Mouse (Mus musculus) telencephalon, adult 2 months (tissue): ENCODE measurements around the gene Slc18a3.

Experiments used
- DNase-seq: peaks from one replicate; pipeline ENCODE4 v3.0.0-alpha.2; 2011; ENCODE audit warnings: low read depth, low spot score

The Slc18a3 gene

GRCm38 (mm10) chr14:32463211-32464040 lies 1.2 kb downstream of the Slc18a3 start:
- DNase-seq = no peak

- DNase-seq = no peak
These were observed 12.1 kb downstream of the Slc18a3 start for GRCm38 (mm10) chr14:32452552-32452951.

GRCm38 (mm10) chr14:32446989-32447388 lies 17.7 kb downstream of the Slc18a3 start:
- no peak for DNase-seq

GRCm38 (mm10) chr14:32443446-32443845 lies 21.2 kb downstream of the Slc18a3 start:
- no peak for DNase-seq

GRCm38 (mm10) chr14:32439744-32440143 lies 24.9 kb downstream of the Slc18a3 start:
- no peak for DNase-seq

GRCm38 (mm10) chr14:32439316-32439715 lies 25.3 kb downstream of the Slc18a3 start:
- DNase-seq = no peak

- no peak for DNase-seq
These were observed 27.3 kb downstream of the Slc18a3 start for GRCm38 (mm10) chr14:32437352-32437793.

GRCm38 (mm10) chr14:32429030-32429602 lies 35.5 kb downstream of the Slc18a3 start:
- DNase-seq = no peak

GRCm38 (mm10) chr14:32423946-32424345 lies 40.7 kb downstream of the Slc18a3 start:
- no peak for DNase-seq

- no peak for DNase-seq
These were observed 45.9 kb downstream of the Slc18a3 start for GRCm38 (mm10) chr14:32418747-32419146.
